Mouse (Mus musculus) G1E-ER4 (cell line): Measurements from ENCODE around the gene Rad51b. TPM values are rescaled to one million over a fixed set of nuclear protein-coding genes. Genes with fewer than 3 reads are reported as not detected.
A peak's percentile ranks its signal among the peaks of the same experiment; 100 is the strongest.

Experiments used
- GATA1 ChIP-seq: IDR thresholded peaks from one replicate; pipeline ENCODE4 v1.8.0; 2012; ENCODE audit warnings: low read length, inconsistent platforms
- polyA plus RNA-seq: library from polyadenylated mRNA; stranded (reverse); fragments of >175 nt; gene quantifications from 2 replicates; pipeline ENCODE4 v1.2.3, GENCODE M21; 2012

Rad51b gene
- polyA plus RNA-seq, 1 experiment, result 0.42 TPM

DNA sequence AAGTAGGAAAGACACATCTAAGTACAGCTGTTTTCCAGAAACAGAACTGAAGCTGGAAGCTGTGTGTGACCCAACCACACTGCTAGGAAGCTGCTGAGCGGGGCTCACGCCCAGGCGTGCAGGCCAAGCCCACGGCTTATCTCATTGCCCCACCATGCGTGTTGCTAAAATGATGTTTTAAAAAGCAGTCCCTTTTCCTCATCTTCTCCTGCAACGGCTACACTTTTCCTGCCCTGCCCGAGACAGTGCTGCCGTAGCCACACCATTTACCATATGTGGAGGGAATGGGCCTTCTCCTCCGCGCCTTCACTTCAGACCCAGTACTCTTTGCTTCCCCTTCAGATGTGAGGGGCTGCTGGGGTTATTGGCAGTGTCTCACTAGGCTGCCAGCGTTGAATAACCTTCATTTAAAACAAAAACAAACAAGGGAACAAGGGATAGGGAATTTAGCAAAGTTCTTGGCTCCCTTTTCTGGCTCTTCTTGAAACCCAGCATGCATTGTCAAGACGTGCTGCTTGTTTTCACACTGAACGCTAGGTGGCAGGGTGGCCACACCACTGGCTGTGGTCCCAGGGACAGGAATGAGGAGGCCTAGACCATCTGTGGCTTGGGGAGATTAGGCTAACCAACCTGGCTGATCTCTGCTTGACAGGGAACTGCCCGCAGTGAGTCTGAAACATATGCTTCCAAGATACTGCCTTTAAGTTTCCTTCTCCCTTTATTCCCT lies 315.4 kb downstream of the Rad51b start:
- peak; percentile 62 for TF ChIP-seq GATA1

DNA sequence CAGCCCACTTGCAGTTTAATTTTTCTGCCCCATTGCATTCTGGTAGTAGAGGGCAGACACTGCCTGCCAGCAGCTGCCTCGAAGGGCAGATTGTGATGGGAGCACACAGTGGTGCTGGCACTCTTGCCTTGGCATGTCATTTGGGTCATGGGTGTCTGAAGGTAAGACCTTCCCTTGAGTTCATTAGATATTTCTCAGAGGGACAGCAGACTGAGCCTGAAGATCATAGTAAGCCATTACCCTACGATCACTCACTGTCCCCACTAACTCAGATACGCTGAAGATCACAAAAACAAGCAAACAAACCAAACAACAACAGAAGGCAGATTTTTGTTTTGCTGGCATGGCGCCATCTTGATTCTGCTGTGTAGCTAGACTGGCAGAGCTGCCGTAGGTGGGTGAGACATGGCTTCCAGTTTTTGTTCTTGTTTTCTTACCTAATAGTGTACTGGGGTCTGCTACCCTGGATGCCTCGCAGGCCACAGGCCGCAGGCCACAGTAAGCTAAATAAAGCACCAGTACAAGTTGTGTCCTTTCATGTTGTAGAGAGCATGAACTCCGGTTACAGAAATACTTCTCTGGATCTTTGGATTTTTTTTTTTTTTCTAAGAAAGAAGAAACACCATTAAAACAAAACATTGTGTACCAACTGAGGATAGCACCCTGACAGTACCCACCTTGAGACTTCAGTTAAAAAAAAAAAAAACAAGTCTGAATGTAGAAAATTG lies 316.1 kb downstream of the Rad51b start:
- no peak for TF ChIP-seq GATA1

DNA sequence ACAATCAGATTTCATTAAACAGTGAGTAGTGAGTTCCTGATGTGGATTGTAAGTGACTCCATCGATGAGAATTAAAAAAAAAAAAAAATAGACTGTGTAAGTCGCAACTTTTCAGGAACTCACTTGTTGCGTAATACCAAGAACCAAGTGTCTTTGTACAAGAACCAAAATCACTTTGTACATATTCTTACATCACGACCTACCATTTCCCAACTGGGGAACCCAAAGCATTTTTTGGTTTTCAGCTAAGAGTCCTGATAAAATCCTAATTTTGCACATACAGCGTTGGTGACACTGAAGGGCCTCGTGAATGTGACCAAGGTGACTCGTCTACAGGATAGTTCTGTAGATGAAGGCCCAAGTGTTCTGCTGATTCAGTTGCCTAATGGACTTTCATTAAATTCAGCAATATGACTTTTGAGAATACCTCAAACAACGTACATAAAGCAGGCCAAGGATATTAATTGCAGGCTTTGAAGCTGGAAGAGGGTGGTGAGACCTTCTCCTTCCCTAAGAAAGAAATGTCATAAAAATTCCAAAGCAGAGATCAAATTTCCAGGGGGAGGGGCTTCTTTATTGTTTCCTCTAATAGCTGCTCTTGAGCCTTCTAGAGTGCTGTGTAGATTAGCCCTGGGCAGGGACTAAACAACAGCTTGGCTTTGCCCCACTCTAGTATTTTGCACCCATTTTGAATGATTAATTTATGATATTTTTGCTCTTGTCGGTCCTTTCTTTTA lies 316.9 kb downstream of the Rad51b start:
- TF ChIP-seq GATA1, result no peak

DNA sequence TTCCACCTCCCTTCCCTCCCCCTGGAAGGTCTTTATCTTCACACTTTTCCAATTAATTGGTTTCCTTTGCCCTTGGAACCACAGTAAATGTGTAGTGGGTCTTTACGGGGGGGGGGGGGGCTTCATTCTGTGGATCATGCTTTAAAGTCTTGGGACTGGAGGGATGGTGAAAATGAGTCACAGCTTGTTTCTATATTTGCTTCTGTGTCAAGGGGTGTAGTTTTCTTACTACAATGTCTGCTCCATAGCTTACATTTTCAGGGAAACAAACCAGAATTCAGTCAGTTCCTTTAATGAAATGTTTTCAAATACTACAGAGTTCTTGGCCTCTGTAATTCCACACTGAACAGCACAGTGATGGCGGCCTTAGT lies 317.5 kb downstream of the Rad51b start:
- TF ChIP-seq GATA1, result no peak

DNA sequence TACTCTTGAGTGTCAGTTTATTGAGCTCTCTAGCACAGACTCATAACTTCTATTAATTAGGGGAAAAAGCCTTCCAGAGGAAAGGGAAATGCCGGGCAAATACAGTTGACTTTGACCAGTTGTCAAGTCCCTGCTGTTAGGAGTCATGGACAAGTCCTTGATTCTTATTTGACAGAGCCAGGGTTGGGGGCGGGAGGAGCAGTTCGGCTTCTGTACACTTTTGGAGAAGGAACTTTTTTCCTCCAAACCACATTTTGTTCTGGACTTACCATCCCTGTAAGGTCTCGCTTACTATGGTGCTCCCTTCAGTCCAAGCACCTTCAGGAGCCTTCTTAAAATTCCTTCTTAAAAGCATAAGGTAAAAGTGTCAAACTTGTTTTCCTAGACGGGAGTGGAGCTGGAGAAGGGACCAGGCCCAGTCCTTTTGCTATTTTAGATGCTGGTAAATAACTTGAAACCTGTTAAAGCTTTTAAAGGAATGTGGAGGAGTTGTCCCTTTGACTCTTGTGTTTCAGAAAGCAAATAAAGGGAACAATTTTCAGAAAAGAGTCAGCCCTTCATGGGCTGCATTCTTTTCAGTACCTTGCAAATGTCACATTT lies 318.7 kb downstream of the Rad51b start:
- TF ChIP-seq GATA1, result no peak

DNA sequence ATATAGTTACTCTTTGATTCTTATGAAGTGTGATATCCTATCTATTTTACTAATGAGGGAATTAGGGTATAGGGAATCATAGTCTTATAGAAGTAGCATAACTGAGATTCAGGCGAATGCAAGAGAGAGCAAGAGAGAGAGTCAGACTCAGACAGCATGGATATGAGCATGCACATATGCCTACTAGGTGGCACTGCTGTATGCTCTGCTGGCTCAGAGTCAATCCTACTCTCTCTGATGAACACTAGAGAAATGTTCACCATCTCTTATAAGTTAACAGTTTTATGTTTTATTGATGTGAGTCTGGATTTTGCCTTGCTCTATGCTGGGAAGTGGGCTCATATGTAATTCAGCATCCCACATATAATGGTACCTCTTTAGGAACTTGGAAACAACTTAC lies 321.9 kb downstream of the Rad51b start:
- TF ChIP-seq GATA1, result no peak

DNA sequence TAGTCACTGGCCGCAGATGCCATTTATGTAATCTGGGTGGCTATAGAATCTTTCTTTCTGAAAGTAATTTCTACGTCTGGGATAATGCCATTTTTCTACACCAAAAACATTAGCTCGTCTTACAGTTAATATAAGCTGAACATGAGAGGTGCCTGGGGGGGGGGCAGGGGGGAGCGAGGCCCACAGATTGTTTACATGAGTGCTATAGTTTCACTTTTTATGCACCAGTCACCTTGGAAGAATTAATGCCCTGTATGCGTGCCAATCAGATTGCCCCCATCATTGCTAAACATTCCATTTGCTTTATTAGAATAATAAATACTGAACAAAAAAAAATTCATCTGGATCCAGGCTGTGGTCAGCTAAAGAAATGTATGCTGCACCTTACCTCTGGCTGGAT lies 323.6 kb downstream of the Rad51b start:
- TF ChIP-seq GATA1, result no peak

DNA sequence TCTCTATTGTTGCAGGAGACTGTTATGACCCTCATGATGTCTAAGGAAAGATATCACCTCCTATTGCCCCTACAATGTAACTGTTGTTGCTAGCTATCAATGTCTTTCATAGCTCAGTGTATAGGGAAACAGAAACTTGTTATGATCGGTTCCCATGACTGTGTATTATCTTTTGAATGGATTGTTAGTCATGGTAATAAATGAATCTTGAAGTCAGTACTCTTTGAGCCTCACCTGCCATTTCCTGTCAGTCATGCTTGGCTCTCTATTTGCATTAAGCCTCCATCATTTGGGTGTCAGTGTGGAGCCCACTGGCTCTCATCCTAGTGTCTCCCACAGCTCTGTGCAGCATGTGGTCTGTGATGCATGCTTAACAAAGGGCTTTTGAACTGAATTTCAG lies 326.2 kb downstream of the Rad51b start:
- no peak for TF ChIP-seq GATA1

DNA sequence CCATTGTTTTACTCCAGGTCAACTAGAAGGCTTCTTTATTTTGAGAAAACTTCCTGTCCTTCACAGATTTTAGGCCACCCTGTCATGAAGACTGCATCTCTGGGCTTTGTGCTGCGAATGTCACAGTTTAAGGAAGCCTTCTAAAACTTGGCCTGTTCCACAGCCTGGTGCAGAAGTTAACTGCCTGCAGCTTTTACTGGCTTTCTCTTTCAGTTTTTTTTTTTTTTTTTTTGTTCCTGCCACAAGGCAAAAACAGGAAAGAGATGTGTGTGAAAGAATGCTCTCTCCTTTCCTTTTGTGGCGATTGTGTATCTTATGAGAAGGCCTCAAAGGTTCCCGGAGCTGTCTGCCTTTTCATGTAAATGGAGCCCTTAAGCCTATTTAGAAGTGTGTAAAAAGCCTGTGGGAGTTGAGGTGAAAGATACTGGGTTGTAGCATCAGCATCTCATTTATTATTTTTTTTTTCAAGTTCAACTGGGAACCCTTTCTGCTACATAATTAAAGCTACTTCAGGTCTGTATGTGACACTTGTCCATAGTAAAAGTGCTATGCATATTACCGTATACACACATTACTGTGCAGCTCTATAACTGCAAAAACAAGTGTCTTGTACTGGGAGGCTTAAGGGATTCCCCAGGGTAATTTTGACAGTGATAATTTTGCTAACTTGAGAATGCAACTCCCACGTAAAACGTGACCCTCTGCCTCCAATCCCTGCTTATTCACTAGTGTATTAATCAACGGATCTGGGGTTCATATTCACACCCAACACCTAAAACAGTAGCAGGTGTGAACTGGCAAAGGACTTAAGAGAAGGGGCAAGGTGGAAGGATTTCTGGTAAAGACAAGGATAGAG lies 328.8 kb downstream of the Rad51b start:
- no peak for TF ChIP-seq GATA1

DNA sequence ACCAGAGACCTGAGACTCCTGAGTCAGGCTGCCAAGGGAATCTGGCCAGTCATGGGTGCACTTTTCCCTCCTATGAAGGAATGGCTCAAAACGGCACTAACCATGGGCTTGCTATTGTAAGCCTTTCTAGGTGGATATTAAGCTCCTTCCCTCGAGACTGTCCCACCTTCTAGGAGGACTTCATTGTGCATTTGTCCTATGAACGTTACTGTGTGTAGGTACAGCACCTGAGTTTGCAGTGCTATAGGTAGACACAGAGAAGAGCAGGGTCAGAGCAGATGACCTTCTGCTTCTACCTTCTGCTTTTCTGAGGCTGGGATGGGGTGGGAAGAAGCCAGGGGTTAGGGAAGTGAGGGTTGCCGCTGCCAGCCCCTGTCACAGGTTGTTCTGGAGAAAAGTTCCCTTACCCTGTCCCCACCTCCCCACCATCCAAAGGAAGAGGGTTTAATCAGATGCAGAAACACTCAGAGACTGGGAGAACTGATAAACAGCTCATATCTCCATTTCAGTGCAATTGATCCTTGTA lies 329.5 kb downstream of the Rad51b start:
- TF ChIP-seq GATA1, result no peak

DNA sequence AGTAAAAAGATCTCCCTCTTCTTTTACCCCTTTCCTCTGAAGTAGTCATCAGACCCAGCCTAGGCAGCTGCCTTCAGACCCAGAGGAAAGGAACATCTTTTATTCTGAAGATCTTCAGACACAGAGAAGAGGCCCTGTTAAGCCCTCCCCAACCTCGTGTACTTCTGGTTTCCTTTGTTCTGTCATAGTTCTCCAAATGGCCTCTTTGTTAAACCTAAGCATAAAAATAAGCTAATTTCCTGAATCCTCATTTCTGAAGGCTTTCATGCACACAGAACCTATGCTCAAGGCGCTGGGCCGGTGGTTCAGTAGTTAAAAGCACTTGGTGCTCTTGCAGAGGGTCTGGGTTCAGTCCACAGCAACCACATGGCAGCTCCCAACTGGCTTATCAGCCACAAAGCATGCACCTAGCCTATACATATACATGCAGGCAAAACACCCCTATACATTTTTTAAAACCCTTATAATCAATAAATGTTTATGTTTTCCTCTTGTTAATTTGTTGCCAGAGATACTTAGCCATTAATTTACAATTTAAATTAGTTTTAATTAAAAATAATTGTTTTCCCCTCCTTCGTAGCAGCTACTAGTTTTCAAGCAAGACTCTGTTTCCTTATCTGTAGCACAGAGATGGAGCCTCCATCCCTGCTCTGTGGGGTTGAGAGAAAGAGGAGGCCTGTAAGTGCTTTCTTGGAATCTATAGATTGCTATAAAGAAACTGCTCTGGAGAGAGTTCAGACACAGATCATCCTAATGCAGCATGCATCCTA lies 330.5 kb downstream of the Rad51b start:
- no peak for TF ChIP-seq GATA1

DNA sequence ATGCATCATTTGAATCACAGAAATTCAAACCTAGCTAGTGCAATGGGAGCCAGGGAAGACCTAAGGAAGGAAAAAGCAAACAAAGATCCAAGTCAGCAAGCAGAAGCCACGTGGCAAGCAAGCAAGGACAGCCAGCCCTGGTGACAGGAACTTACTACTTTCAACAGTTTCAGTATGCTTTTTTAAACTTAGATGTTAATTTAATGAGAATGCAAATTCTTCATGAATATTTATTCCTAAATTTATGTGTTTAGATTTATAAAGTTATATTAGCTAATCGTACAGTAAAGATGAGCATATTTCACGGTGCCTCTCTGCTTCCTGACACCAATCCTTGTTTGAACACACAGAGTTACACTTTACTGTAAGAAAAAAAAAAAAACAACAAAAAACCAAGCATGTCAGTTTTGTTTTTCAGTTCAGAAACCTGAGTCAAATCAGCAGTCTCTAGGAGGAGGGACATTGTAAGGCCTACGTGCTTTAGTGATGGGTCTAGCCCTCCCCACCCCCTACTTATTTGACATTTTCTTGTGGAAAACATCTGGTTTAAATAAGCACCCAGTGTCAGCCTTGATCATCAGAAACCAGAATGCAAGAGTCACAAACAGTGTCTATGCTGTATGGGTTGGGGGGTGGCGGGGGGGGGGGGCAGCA lies 331.2 kb downstream of the Rad51b start:
- no peak for TF ChIP-seq GATA1
